Mouse (Mus musculus): Measurements from ENCODE around the gene Adipoq.

GRCm38 (mm10) chr16:23175956-23176355, 29.6 kb downstream of the Adipoq start:
- TF ChIP-seq CTCF (IDR thresholded peaks at IDR 0.05; ENCODE audit: low read depth, low read length) (no peak), POLR2A (IDR thresholded peaks at IDR 0.05; ENCODE audit: borderline replicate concordance, low read depth, low read length) (no peak)
